Mouse (Mus musculus) liver, embryonic 14.5 days (tissue): ENCODE results near the gene Clcnka.

ENCODE experiments used
- CTCF ChIP-seq: IDR thresholded peaks from 2 replicates; pipeline ENCODE4 v1.5.1; 2016; ENCODE audit warnings: antibody characterized with exemption, low read depth, control low read depth
- EP300 ChIP-seq: IDR thresholded peaks from 2 replicates; pipeline ENCODE4 v1.6.1; 2016; ENCODE audit warnings: antibody characterized with exemption, low read depth

DNA sequence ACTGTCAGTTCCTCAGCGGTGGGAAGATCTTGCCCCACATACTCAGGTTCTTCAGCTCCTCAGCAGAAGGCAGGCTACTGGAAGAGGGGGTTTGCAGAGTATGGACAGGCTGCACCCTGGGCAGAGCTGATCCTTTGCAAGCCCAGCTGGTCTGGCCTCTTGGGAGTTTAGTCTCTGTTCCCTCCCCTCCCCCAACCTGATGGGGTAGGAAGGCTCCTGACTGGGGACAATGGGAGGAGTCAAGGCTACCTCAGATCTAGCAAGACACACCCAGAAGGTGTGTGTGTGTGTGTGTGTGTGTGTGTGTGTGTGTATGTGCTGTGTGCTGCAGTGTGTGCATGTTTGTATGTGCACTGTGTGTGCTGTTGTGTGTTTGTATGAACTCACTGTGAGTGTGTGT lies 59.7 kb downstream of the Clcnka start:
- TF ChIP-seq CTCF (no peak), EP300 (no peak)
